Mouse (Mus musculus) ovary, adult 10 weeks (tissue): Measurements from ENCODE around the gene Nr4a1. TPM values are rescaled to one million over a fixed set of nuclear protein-coding genes. Genes with fewer than 3 reads are reported as not detected.

Experiments used
- polyA plus RNA-seq: library from polyadenylated mRNA; stranded (reverse); fragments of 350-450 nt; fragmentation: Illumina TruSeq; extraction: RNeasy Lipid Tissue Mini Kit (QIAGEN cat#74804); gene quantifications from one replicate; pipeline ENCODE4 v1.2.3, GENCODE M21; 2014

Nr4a1 gene
- 2.3 TPM for polyA plus RNA-seq

GRCm38 (mm10) chr15:101253886-101254795 is at the start of gene Nr4a1:
Nr4a1 (plus strand) TSS chr15:101254269.

GRCm38 (mm10) chr15:101224006-101224906 is 29.8 kb upstream of the Nr4a1 start, which contains the start of gene Grasp:
Grasp (plus strand) TSS chr15:101224188.

GRCm38 (mm10) chr15:101283911-101284750 is 30.1 kb downstream of the Nr4a1 start, which contains the start of gene Atg101:
Atg101 (plus strand) TSS chr15:101284272.

GRCm38 (mm10) chr15:101293025-101293621 is 39.1 kb downstream of the Nr4a1 start, which contains the start of gene 6030408B16Rik:
6030408B16Rik (plus strand) TSS chr15:101293212.

Other genes with a start within 250 kb of the Nr4a1 start
- not detected for gene Gm47841, start 206.9 kb upstream of the Nr4a1 start, polyA plus RNA-seq
- gene Fignl2, start 175.7 kb upstream of the Nr4a1 start, polyA plus RNA-seq, result 1.1 TPM
- not detected for gene Ankrd33, start 138.5 kb upstream of the Nr4a1 start, polyA plus RNA-seq
- gene Acvrl1, start 125.7 kb upstream of the Nr4a1 start, polyA plus RNA-seq, result 1.4 TPM
- 8.6 TPM for gene Acvr1b, start 80.2 kb upstream of the Nr4a1 start, polyA plus RNA-seq
- gene Grasp, start 30.1 kb upstream of the Nr4a1 start, polyA plus RNA-seq, result 0.60 TPM
- not detected for gene Atg101, start 30.0 kb downstream of the Nr4a1 start, polyA plus RNA-seq
- gene 6030408B16Rik, start 38.9 kb downstream of the Nr4a1 start, polyA plus RNA-seq, result 1.1 TPM
- gene Krt80, start 115.9 kb downstream of the Nr4a1 start, polyA plus RNA-seq, result 0.31 TPM
- 1.5 TPM for gene Krt7, start 156.8 kb downstream of the Nr4a1 start, polyA plus RNA-seq
- not detected for gene Krt87, start 184.5 kb downstream of the Nr4a1 start, polyA plus RNA-seq
- not detected for gene Krt88, start 193.5 kb downstream of the Nr4a1 start, polyA plus RNA-seq
- gene Krt81, start 209.5 kb downstream of the Nr4a1 start, polyA plus RNA-seq, result not detected
- gene Krt86, start 219.2 kb downstream of the Nr4a1 start, polyA plus RNA-seq, result not detected
- gene Krt83, start 237.2 kb downstream of the Nr4a1 start, polyA plus RNA-seq, result not detected